Mouse (Mus musculus): ENCODE measurements around the gene Klrb1c. TPM values are rescaled to one million over a fixed set of nuclear protein-coding genes. Genes with fewer than 3 reads are reported as not detected.
A peak's percentile ranks its signal among the peaks of the same experiment; 100 is the strongest.
"Not testable (repeated sequence)": the region's sequence is repeated elsewhere in the genome, so short reads cannot be mapped to it uniquely, and the experiment has no call there.

Klrb1c gene
- total RNA-seq, 2 experiments from 2014 or later, result not detected

- peak; percentile 13 for DNase-seq
Observed at GRCm38 (mm10) chr6:128797936-128798771, 9.1 kb upstream of the Klrb1c start.

DNA sequence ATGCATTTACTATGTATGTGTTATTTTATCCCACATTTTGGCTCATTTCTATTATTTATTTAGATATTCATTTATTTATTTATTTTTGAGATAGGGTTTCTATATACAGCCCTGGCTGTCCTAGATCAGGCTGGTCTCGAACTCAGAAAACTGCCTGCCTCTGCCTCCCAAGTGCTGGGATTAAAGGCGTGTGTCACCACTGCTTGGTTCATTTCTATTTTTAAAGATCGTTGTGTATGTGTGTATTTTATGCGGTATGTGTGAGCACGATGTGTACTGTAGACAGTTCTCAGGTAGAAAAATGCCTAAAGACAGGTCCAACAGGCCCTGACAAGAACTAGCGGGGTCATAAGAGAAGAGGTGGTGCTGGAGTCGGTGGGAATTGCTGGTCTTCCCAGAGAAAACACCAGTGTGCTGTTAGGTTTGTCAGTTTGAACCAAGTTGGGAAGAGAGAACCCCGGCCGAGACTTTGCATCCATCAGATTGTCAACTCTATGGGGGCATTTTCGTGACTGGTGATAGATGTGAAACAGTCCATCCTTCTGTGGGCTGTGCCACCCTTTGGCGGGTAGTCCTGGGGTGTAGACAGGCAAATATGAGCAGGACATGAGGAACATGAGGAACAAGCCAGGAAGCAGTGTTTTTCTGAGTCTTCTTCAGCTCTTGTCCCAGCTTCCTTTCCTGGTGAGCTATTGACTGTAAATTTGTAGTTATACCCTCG, 8.3 kb upstream of the Klrb1c start:
- no peak for DNase-seq

- DNase-seq, result no peak
Observed at GRCm38 (mm10) chr6:128796321-128796955, 7.4 kb upstream of the Klrb1c start.

DNA sequence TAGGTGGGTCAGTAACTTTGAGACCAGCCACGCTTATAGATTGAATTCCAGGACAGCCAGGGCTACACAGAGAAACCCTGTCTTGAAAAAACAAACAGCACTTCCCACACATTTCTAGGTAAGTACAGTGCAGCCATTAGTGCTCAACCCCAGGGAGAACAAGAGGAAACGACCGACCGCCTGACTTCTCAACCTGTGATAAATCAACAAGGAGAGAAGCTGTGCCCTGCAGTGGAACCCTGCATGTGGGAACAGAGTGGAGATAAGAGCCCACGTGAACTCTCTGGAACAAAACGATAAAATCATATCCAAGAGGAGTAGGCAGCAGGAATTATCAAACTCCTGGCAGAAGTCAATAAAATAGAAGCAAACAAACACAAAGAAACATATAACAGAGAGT, 4.7 kb upstream of the Klrb1c start:
- DNase-seq, result no peak

DNA sequence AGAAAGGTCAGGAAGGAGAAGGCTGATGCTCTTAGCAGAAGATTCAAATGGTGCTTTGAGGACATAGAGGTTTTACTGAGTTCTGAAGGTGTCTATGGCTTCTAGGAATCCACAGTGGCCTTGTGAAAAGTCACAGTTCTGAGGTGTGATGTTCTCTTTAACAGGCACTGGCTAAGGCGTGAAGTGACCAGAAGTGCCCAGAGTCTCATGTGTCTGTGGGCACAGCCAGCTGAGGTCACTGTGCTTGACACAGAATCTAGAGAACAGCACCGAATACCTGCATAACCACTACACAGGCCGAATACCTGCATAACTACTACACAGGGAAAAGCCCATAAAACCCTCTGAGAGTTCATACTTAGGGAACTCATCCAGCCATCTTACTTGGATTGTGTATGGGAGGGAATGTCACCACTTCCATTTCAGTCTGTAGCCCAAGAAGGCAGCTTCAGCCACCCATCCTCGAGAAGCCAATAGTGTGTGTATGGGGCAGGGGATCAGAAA, 1.5 kb upstream of the Klrb1c start:
- DNase-seq, result not testable (repeated sequence)

DNA sequence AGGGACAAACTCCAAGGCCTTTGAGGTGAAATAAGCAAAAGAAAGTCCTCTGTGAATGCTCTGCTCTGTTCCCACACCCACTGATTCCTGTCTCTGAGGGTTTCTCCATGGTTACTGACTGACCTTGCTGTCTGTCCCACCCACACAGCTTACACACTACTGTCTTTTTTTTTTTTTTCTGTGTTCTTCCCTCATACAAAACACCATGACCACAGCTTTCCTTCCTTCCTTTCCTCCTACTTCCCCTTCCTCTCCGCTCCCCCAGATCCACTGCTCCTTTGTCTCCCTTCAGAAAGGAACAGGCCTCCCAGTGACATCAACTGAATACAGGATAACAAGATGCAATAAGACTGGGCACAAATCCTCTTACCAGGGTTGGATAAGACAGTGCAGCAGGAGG, 498 bp downstream of the Klrb1c start:
- no peak for DNase-seq

DNA sequence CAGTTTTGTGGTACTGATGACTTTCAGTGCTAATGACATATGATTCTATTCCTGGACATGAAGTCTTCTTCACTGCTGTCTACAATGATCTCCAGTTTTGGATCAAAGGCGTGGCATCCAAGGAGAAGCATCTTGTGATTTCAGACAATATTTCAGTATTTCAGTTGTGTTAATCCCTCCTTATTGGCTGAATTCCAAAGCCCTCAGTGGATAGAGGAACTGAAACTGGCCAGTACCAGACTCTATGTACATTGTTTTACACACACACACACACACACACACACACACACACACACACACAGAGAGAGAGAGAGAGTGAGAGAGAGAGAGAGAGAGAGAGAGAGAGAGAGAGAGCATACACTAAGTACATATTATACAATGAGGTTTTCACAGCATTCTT, 2.6 kb downstream of the Klrb1c start:
- not testable (repeated sequence) for DNase-seq

- DNase-seq, result no peak
Observed at GRCm38 (mm10) chr6:128769481-128770253, 19.3 kb downstream of the Klrb1c start.

GRCm38 (mm10) chr6:128768047-128768446, 21.0 kb downstream of the Klrb1c start:
- no peak for DNase-seq

- peak; percentile 29 for DNase-seq
Observed at GRCm38 (mm10) chr6:128766486-128767254, 22.3 kb downstream of the Klrb1c start.

- no peak for DNase-seq
Observed at GRCm38 (mm10) chr6:128765211-128765610, 23.8 kb downstream of the Klrb1c start.

GRCm38 (mm10) chr6:128764598-128764997, 24.4 kb downstream of the Klrb1c start:
- DNase-seq, result no peak

GRCm38 (mm10) chr6:128763736-128764523, 25.1 kb downstream of the Klrb1c start:
- peak; percentile 94 for DNase-seq

GRCm38 (mm10) chr6:128762892-128763670, 25.9 kb downstream of the Klrb1c start:
- DNase-seq, result not testable (repeated sequence)

- no peak for DNase-seq
Observed at GRCm38 (mm10) chr6:128761144-128761540, 27.9 kb downstream of the Klrb1c start.

DNA sequence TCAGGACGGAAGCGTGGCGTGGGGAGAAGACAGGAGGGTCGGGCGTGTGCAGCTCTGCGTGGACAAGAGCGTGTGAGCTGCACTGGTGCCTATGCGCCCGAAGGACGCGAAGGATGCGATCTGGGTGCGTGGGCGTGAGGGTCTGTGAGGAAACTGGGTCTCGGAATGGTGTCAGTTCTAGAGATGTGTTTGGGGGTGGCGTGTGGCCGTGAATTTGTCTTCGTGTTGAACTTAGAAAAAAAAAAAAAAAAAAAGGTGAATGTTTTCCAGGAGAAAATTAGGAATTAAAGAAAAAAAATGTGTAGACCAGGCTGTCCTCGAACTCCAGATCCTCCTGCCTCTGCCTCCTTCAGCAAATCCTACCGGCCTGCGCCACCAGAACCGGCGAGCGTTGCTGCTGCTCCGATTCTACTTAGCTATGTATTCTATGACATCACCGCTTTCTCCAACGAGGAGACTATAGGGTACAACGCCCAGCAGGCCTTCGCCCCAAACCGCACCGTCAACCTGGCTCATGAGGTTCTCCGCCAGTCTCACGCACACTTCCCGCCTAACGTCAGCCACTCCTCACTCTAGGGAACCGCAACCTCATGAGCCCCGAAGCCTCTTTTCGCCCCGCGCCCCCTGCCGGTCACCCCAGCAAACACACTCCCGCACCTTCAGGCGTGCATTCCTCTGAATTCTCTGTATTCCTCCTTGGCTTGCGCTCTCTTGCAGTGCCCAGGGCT, 28.4 kb downstream of the Klrb1c start:
- DNase-seq, result peak; percentile 74

- DNase-seq, result peak; percentile 80
Observed at GRCm38 (mm10) chr6:128760016-128760415, 29.0 kb downstream of the Klrb1c start.

GRCm38 (mm10) chr6:128759221-128759950, 29.6 kb downstream of the Klrb1c start:
- DNase-seq, result no peak

All from gastrocnemius, postnatal 25 days (tissue).